Mouse (Mus musculus) neutrophil, adult 5-6 weeks (primary cell): ENCODE data around the gene Pcbp3. TPM values are rescaled to one million over a fixed set of nuclear protein-coding genes. Genes with fewer than 3 reads are reported as not detected.

Experiments used
- ATAC-seq: fragments of 151-379, 151-347 bp; 2 replicates; pipeline ENCODE4 v1.8.0; 2017; ENCODE audit warnings: mild to moderate bottlenecking, moderate TSS enrichment; ENCODE audit not compliant: insufficient number of reproducible peaks, poor library complexity, low FRiP score, severe bottlenecking; ENCODE audit errors: extremely low read depth
- total RNA-seq: library from RNA; stranded (forward); fragments of 200-1000 nt; gene quantifications from 2 replicates; pipeline ENCODE4 v1.2.3, GENCODE M21; 2017

Gene Pcbp3
- total RNA-seq, 1 experiment from 2014 or later = 3.3 TPM

- ATAC-seq = no peak
Measured at GRCm38 (mm10) chr10:76722751-76723450, 238.8 kb downstream of the Pcbp3 start.

GRCm38 (mm10) chr10:76721746-76722145 is 239.9 kb downstream of the Pcbp3 start:
- ATAC-seq = no peak

GRCm38 (mm10) chr10:76721216-76721615 is 240.5 kb downstream of the Pcbp3 start:
- no peak for ATAC-seq

- ATAC-seq = no peak
Measured at GRCm38 (mm10) chr10:76717631-76718030, 244.1 kb downstream of the Pcbp3 start.

GRCm38 (mm10) chr10:76717026-76717425 is 244.7 kb downstream of the Pcbp3 start:
- ATAC-seq = no peak

- no peak for ATAC-seq
Measured at GRCm38 (mm10) chr10:76714303-76714702, 247.4 kb downstream of the Pcbp3 start.

- ATAC-seq = no peak
Measured at GRCm38 (mm10) chr10:76712500-76712899, 249.2 kb downstream of the Pcbp3 start.

Other genes starting within 250 kb of the Pcbp3 start
- gene Col6a1, start 235.7 kb downstream of the Pcbp3 start, total RNA-seq = not detected in 2 replicates
- gene Slc19a1, start 70.4 kb upstream of the Pcbp3 start, total RNA-seq = 2.2 and 3.6 TPM in 2 replicates
- gene Col18a1, start 204.7 kb upstream of the Pcbp3 start, total RNA-seq = not detected in 2 replicates